Mouse (Mus musculus) right cerebral cortex, postnatal 14 days (tissue): ENCODE results near the gene Sel1l3.
A peak's percentile ranks its signal among the peaks of the same experiment; 100 is the strongest.

Experiments used
- DNase-seq: peaks from one replicate; pipeline ENCODE4 v3.0.0; 2022

The Sel1l3 gene

GRCm38 (mm10) chr5:53139566-53139965, 74.2 kb downstream of the Sel1l3 start:
- DNase-seq: peak; percentile 50

GRCm38 (mm10) chr5:53139140-53139539, 74.6 kb downstream of the Sel1l3 start:
- DNase-seq: no peak

- DNase-seq: no peak
Measured at GRCm38 (mm10) chr5:53138025-53138424, 75.7 kb downstream of the Sel1l3 start.

GRCm38 (mm10) chr5:53135984-53136383, 77.7 kb downstream of the Sel1l3 start:
- no peak for DNase-seq

- no peak for DNase-seq
Measured at GRCm38 (mm10) chr5:53134003-53134402, 79.7 kb downstream of the Sel1l3 start.

- DNase-seq: no peak
Measured at GRCm38 (mm10) chr5:53124701-53125100, 89.0 kb downstream of the Sel1l3 start.

- DNase-seq: peak; percentile 53
Measured at GRCm38 (mm10) chr5:53123525-53124286, 90.0 kb downstream of the Sel1l3 start.

GRCm38 (mm10) chr5:53119689-53120088, 94.0 kb downstream of the Sel1l3 start:
- no peak for DNase-seq

GRCm38 (mm10) chr5:53118212-53118611, 95.5 kb downstream of the Sel1l3 start:
- DNase-seq: no peak

- DNase-seq: no peak
Measured at GRCm38 (mm10) chr5:53114616-53115267, 99.0 kb downstream of the Sel1l3 start.

- DNase-seq: no peak
Measured at GRCm38 (mm10) chr5:53112942-53113341, 100.8 kb downstream of the Sel1l3 start.

GRCm38 (mm10) chr5:53111036-53111435, 102.7 kb downstream of the Sel1l3 start:
- no peak for DNase-seq

GRCm38 (mm10) chr5:53110225-53110624, 103.5 kb downstream of the Sel1l3 start:
- no peak for DNase-seq

- no peak for DNase-seq
Measured at GRCm38 (mm10) chr5:53108668-53109067, 105.1 kb downstream of the Sel1l3 start.

GRCm38 (mm10) chr5:53108026-53108425, 105.7 kb downstream of the Sel1l3 start:
- DNase-seq: no peak

- DNase-seq: no peak
Measured at GRCm38 (mm10) chr5:53106731-53107130, 107.0 kb downstream of the Sel1l3 start.

- no peak for DNase-seq
Measured at GRCm38 (mm10) chr5:53106125-53106524, 107.6 kb downstream of the Sel1l3 start.

GRCm38 (mm10) chr5:53105716-53106115, 108.0 kb downstream of the Sel1l3 start:
- peak; percentile 55 for DNase-seq

GRCm38 (mm10) chr5:53104177-53104855, 109.4 kb downstream of the Sel1l3 start:
- DNase-seq: no peak

GRCm38 (mm10) chr5:53101848-53102473, 111.8 kb downstream of the Sel1l3 start:
- DNase-seq: no peak

GRCm38 (mm10) chr5:53091331-53091730, 122.4 kb downstream of the Sel1l3 start:
- DNase-seq: no peak

GRCm38 (mm10) chr5:53087452-53087851, 126.3 kb downstream of the Sel1l3 start:
- no peak for DNase-seq

- DNase-seq: no peak
Measured at GRCm38 (mm10) chr5:53078453-53078852, 135.3 kb downstream of the Sel1l3 start.
